Mouse (Mus musculus) G1E (cell line): ENCODE results near the gene Pdia3.

ENCODE experiments used
- CTCF ChIP-seq: IDR thresholded peaks from 2 replicates; pipeline ENCODE4 v1.5.1; 2012; ENCODE audit warnings: low read depth, low read length, inconsistent platforms, mixed read lengths
- GATA1 ChIP-seq: IDR thresholded peaks from 2 replicates; pipeline ENCODE4 v1.6.1; 2012; ENCODE audit warnings: borderline replicate concordance, low read length, inconsistent platforms, mixed read lengths
- TAL1 ChIP-seq: conservative IDR thresholded peaks from 2 replicates; pipeline ENCODE4 v1.6.1; 2012; ENCODE audit warnings: low read depth, low read length, inconsistent platforms, mixed read lengths

GRCm38 (mm10) chr2:121423166-121423565 is 9.6 kb downstream of the Pdia3 start:
- no peak for TF ChIP-seq GATA1
- TF ChIP-seq CTCF = no peak
- TF ChIP-seq TAL1 = no peak
